Mouse (Mus musculus): ENCODE data around the gene Timm8a1. TPM values are rescaled to one million over a fixed set of nuclear protein-coding genes. Genes with fewer than 3 reads are reported as not detected.

Timm8a1 gene
- polyA plus RNA-seq, 1 experiment from 2014 or later: 70.6 TPM

DNA sequence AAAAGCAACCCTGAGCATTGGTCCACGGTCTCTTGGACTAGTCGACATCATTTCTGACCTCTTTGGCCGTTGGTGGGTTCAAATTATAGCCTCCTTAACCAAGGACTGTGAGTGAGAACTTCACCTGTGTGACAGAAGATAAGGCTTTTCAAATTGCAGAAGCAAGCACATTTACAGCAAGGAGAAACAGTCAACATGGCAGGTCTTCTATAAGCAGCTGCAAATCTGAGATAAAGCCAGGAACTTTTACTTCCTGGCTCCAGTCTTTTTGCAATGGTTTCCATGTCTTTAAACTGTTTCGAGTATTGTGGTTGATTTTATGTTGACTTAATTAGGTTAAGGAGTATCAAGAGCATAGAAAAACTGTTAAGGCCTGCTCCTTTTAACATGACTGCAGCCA, 17.9 kb downstream of the Timm8a1 start:
- H3K9ac ChIP-seq (ENCODE audit: low read length): no peak overlapping the region
- no peaks in the 10 kb centered on the region for H3K9me3 ChIP-seq (ENCODE audit: control insufficient read depth, low read length)
- H3K36me3 ChIP-seq (ENCODE audit: control insufficient read depth, insufficient read depth, low read length): no peaks in the 10 kb centered on the region
- 64% methylated on average over 4 of the region's 4 CpGs for WGBS
- no peaks in the 10 kb centered on the region for H3K4me1 ChIP-seq (ENCODE audit: control insufficient read depth in 2 of 2, insufficient read depth in 2 of 2, low read length in 2 of 2)
- no peak overlapping the region for H3K4me3 ChIP-seq (ENCODE audit: control insufficient read depth in 1 of 2, insufficient read depth in 1 of 2, low read depth in 1 of 2, low read length in 2 of 2)
- H3K4me2 ChIP-seq (ENCODE audit: low read length): no peak overlapping the region
- no peaks in the 10 kb centered on the region for H3K27me3 ChIP-seq (ENCODE audit: control insufficient read depth, insufficient read depth, low read length)
- no peak for ATAC-seq (ENCODE audit: insufficient number of reproducible peaks, insufficient read depth, low FRiP score, low read depth)
- no peak overlapping the region for H3K27ac ChIP-seq (replicated peaks in 1 of 2; ENCODE audit: control insufficient read depth in 1 of 2, insufficient read depth in 1 of 2, low read depth in 2 of 2, low read length in 2 of 2)

DNA sequence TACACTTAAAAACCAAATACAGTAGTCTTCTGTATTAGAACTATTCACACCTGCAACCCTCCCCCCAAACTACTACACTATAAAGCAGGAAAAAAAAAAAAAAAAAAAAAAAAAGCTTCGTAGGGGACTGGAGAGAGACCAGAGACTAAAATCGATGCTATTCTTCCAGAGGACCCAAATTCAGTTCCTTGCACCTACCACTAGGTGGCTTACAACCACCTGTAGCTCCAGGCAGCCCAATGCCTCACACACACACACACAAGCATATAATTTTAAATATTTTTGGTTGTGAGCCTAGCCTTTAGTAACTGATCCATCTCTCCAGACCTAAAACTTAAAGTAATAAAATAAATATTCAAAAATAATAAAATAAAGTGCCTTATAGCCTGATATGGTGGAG, 32.2 kb downstream of the Timm8a1 start:
- Histone ChIP-seq H3K4me1 (ENCODE audit: control insufficient read depth in 2 of 2, insufficient read depth in 2 of 2, low read length in 2 of 2) (no peaks in the 10 kb centered on the region), H3K9me3 (ENCODE audit: control insufficient read depth, low read length) (no peaks in the 10 kb centered on the region), H3K36me3 (ENCODE audit: control insufficient read depth, insufficient read depth, low read length) (no peaks in the 10 kb centered on the region), H3K4me2 (ENCODE audit: low read length) (no peak overlapping the region), H3K9ac (ENCODE audit: low read length) (no peak overlapping the region), H3K4me3 (ENCODE audit: control insufficient read depth in 1 of 2, insufficient read depth in 1 of 2, low read depth in 1 of 2, low read length in 2 of 2) (no peak overlapping the region), H3K27ac (replicated peaks in 1 of 2; ENCODE audit: control insufficient read depth in 1 of 2, insufficient read depth in 1 of 2, low read depth in 2 of 2, low read length in 2 of 2) (no peak overlapping the region), H3K27me3 (ENCODE audit: control insufficient read depth, insufficient read depth, low read length) (no peaks in the 10 kb centered on the region)
- 24% methylated on average over 1 of the region's 2 CpGs for WGBS
- no peak for ATAC-seq (ENCODE audit: insufficient number of reproducible peaks, insufficient read depth, low FRiP score, low read depth)

DNA sequence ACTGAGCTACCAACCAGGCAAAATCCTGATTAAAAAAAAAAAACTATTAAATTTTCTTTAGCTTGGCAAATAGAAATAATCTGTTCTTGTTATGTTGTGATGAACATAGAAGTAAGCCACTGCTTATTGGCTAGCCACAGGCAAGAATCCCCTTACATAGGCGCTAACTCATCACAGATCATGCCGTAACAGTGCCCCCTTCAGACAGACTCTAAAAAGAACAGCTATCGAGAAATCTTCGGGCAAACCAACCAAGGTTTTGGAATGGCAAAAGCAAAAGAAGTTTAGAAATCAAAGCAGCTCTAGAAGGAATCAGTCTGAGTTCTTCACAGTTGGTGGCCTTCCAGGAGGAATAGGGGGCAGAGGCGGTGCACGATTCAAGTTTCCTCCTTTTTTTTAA, 33.7 kb downstream of the Timm8a1 start:
- H3K4me2 ChIP-seq (ENCODE audit: low read length): no peak overlapping the region
- H3K27me3 ChIP-seq (ENCODE audit: control insufficient read depth, insufficient read depth, low read length): no peaks in the 10 kb centered on the region
- no peak overlapping the region for H3K9ac ChIP-seq (ENCODE audit: low read length)
- no peaks in the 10 kb centered on the region for H3K36me3 ChIP-seq (ENCODE audit: control insufficient read depth, insufficient read depth, low read length)
- 70% methylated on average over 6 of the region's 6 CpGs for WGBS
- H3K27ac ChIP-seq (replicated peaks in 1 of 2; ENCODE audit: control insufficient read depth in 1 of 2, insufficient read depth in 1 of 2, low read depth in 2 of 2, low read length in 2 of 2): no peak overlapping the region
- ATAC-seq (ENCODE audit: insufficient number of reproducible peaks, insufficient read depth, low FRiP score, low read depth): no peak
- no peaks in the 10 kb centered on the region for H3K4me1 ChIP-seq (ENCODE audit: control insufficient read depth in 2 of 2, insufficient read depth in 2 of 2, low read length in 2 of 2)
- no peak overlapping the region for H3K4me3 ChIP-seq (ENCODE audit: control insufficient read depth in 1 of 2, insufficient read depth in 1 of 2, low read depth in 1 of 2, low read length in 2 of 2)
- H3K9me3 ChIP-seq (ENCODE audit: control insufficient read depth, low read length): no peaks in the 10 kb centered on the region

DNA sequence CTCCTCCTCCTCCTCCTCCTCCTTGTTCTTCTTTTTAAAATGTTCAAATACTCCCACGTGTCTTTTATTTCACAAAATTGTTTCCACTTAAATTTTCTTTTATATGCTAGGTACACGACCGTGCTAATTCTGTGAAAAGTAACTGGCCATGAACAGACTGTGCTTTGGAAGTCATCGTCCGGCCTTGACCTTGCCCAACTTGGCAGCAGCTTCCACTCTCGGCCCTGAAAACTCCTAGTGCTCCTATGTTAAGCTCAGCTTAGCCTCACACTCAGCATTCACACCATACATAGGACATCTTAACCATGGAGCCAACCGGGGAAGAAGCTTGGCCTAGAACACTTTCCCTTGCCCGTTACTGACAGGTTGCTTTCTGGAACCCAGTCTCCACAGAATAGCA, 41.0 kb downstream of the Timm8a1 start:
- Histone ChIP-seq H3K4me2 (ENCODE audit: low read length) (no peak overlapping the region), H3K9me3 (ENCODE audit: control insufficient read depth, low read length) (no peaks in the 10 kb centered on the region), H3K27ac (replicated peaks in 1 of 2; ENCODE audit: control insufficient read depth in 1 of 2, insufficient read depth in 1 of 2, low read depth in 2 of 2, low read length in 2 of 2) (no peak overlapping the region), H3K36me3 (ENCODE audit: control insufficient read depth, insufficient read depth, low read length) (no peaks in the 10 kb centered on the region), H3K4me3 (ENCODE audit: control insufficient read depth in 1 of 2, insufficient read depth in 1 of 2, low read depth in 1 of 2, low read length in 2 of 2) (no peak overlapping the region), H3K4me1 (ENCODE audit: control insufficient read depth in 2 of 2, insufficient read depth in 2 of 2, low read length in 2 of 2) (no peaks in the 10 kb centered on the region), H3K9ac (ENCODE audit: low read length) (no peak overlapping the region), H3K27me3 (ENCODE audit: control insufficient read depth, insufficient read depth, low read length) (no peaks in the 10 kb centered on the region)
- ATAC-seq (ENCODE audit: insufficient number of reproducible peaks, insufficient read depth, low FRiP score, low read depth): no peak
- WGBS: 76% methylated on average over 8 of the region's 8 CpGs

Other genes starting within 250 kb of the Timm8a1 start
- 14.8 and 20.2 TPM in 2 replicates for gene Tmem35a, start 246.6 kb downstream of the Timm8a1 start, polyA plus RNA-seq (2014; fragmentation: Nextera tagmentation; extraction: Ambion mirVana)
- gene Cenpi, start 233.8 kb downstream of the Timm8a1 start, polyA plus RNA-seq (2014; fragmentation: Nextera tagmentation; extraction: Ambion mirVana): 28.7 and 31.3 TPM in 2 replicates
- 0.27 and 0.46 TPM in 2 replicates for gene Drp2, start 137.3 kb downstream of the Timm8a1 start, polyA plus RNA-seq (2014; fragmentation: Nextera tagmentation; extraction: Ambion mirVana)
- not detected in 2 replicates for gene Taf7l, start 65.4 kb downstream of the Timm8a1 start, polyA plus RNA-seq (2014; fragmentation: Nextera tagmentation; extraction: Ambion mirVana)
- gene Btk, start 41.7 kb upstream of the Timm8a1 start, polyA plus RNA-seq (2014; fragmentation: Nextera tagmentation; extraction: Ambion mirVana): 0.61 and 0.85 TPM in 2 replicates
- gene Rpl36a, start 43.8 kb upstream of the Timm8a1 start, polyA plus RNA-seq (2014; fragmentation: Nextera tagmentation; extraction: Ambion mirVana): 303 and 361 TPM in 2 replicates
- gene Gla, start 59.3 kb upstream of the Timm8a1 start, polyA plus RNA-seq (2014; fragmentation: Nextera tagmentation; extraction: Ambion mirVana): 2.4 and 3.2 TPM in 2 replicates
- 81.0 and 85.6 TPM in 2 replicates for gene Hnrnph2, start 59.3 kb upstream of the Timm8a1 start, polyA plus RNA-seq (2014; fragmentation: Nextera tagmentation; extraction: Ambion mirVana)
- gene Armcx4, start 144.7 kb upstream of the Timm8a1 start, polyA plus RNA-seq (2014; fragmentation: Nextera tagmentation; extraction: Ambion mirVana): 4.5 and 5.0 TPM in 2 replicates
- 36.5 and 39.5 TPM in 2 replicates for gene Armcx1, start 176.1 kb upstream of the Timm8a1 start, polyA plus RNA-seq (2014; fragmentation: Nextera tagmentation; extraction: Ambion mirVana)
- 15.0 and 17.7 TPM in 2 replicates for gene Armcx6, start 209.6 kb upstream of the Timm8a1 start, polyA plus RNA-seq (2014; fragmentation: Nextera tagmentation; extraction: Ambion mirVana)
- 92.5 and 99.1 TPM in 2 replicates for gene Armcx3, start 214.7 kb upstream of the Timm8a1 start, polyA plus RNA-seq (2014; fragmentation: Nextera tagmentation; extraction: Ambion mirVana)